Mouse (Mus musculus): ENCODE measurements around the gene Atp1a3. TPM values are rescaled to one million over a fixed set of nuclear protein-coding genes. Genes with fewer than 3 reads are reported as not detected.

Gene Atp1a3
- polyA plus RNA-seq, 1 experiment = 6.6 TPM

DNA sequence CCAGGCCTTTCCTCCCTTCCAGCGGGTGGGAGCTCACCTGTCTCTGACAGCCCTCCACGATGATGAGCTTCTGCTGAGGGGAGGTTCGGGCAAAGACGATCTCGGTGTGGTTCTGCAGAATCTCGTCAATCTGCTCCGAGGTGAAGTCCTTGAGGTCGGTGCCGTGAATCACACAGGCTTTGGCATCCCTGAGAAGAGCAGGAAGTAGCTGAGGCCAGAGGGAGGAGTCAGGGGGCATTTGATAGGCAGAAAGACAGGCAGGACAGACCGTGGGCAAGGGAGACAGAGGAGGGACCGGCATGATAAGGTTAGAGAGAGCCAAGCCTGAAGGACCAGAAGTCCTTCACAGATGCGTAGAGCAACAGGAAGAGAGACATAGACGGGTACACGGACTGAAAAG lies 17.8 kb downstream of the Atp1a3 start:
- peaks cover 3% of the 10 kb centered on the region for H3K27me3 ChIP-seq (ENCODE audit: control insufficient read depth, insufficient read depth, insufficient read length)
- no peaks in the 10 kb centered on the region for H3K79me2 ChIP-seq (ENCODE audit: control insufficient read depth, insufficient read depth)
- no peaks in the 10 kb centered on the region for H3K36me3 ChIP-seq (ENCODE audit: control insufficient read depth, insufficient read depth)
- no peak overlapping the region for H3K4me2 ChIP-seq (ENCODE audit: low read depth)
- no peak overlapping the region for H3ac ChIP-seq (ENCODE audit: control insufficient read depth, insufficient read length)
- no peak overlapping the region for H3K4me3 ChIP-seq
- no peak for TF ChIP-seq E2F4 (IDR thresholded peaks at IDR 0.05; ENCODE audit: insufficient read depth)
- no peak for TF ChIP-seq CEBPB (IDR thresholded peaks at IDR 0.05; ENCODE audit: insufficient read depth, poor library complexity, severe bottlenecking)
- TF ChIP-seq REST (IDR thresholded peaks at IDR 0.05; ENCODE audit: insufficient read depth, insufficient read length) = no peak

DNA sequence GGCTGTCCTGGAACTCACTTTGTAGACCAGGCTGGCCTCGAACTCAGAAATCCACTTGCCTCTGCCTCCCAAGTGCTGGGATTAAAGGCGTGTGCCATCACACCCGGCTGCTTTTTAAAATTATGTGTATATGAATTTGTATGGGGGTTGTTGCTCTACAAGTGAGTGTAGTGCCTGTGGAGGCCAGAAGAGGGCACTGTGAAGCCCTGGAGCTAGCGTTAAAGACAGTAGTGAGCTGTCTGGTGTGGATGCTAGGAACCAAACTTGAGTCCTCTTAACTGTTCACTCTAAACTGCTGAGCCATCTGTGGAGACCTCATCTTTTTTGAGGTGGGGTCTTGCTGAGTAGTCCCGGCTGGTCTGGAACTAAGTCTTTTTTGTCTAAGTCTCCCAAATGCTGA lies 20.0 kb downstream of the Atp1a3 start:
- Histone ChIP-seq H3K27me3 (ENCODE audit: control insufficient read depth, insufficient read depth, insufficient read length) (peaks cover 9% of the 10 kb centered on the region), H3K36me3 (ENCODE audit: control insufficient read depth, insufficient read depth) (no peaks in the 10 kb centered on the region), H3K79me2 (ENCODE audit: control insufficient read depth, insufficient read depth) (no peaks in the 10 kb centered on the region), H3ac (ENCODE audit: control insufficient read depth, insufficient read length) (no peak overlapping the region), H3K4me2 (ENCODE audit: low read depth) (no peak overlapping the region), H3K4me3 (no peak overlapping the region)
- TF ChIP-seq USF1 (IDR thresholded peaks at IDR 0.05; ENCODE audit: low read depth) = no peak

DNA sequence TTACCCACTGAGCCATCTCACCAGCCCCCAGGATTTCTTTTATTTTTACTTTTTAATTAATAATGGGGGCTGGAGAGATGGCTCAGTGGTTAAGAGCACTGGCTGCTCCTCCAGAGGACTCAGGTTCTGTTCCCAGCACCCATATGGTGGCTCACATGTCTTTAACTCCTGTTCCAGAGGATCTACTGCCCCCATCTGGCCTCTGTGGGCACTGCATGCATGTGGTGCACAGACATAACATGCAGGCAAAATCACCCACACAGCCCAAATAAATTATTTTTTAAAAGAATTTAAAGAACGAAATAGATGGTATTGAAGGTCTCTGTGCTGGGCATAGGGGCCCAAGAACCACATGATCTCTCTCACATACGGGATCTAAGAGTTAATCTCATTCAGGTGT lies 21.5 kb downstream of the Atp1a3 start:
- no peaks in the 10 kb centered on the region for H3K79me2 ChIP-seq (ENCODE audit: control insufficient read depth, insufficient read depth)
- H3K36me3 ChIP-seq (ENCODE audit: control insufficient read depth, insufficient read depth) = no peaks in the 10 kb centered on the region
- no peak for TF ChIP-seq MYOD1 (IDR thresholded peaks at IDR 0.05; ENCODE audit: control insufficient read depth in 1 of 3, insufficient read length in 2 of 3, low read depth in 2 of 3)
- no peak for TF ChIP-seq SRF (IDR thresholded peaks at IDR 0.05; ENCODE audit: control insufficient read depth, insufficient read length, low read depth)
- no peak for TF ChIP-seq USF1 (IDR thresholded peaks at IDR 0.05; ENCODE audit: low read depth)
- no peak for TF ChIP-seq POLR2A (IDR thresholded peaks at IDR 0.05; ENCODE audit: insufficient read length, low read depth)
- TF ChIP-seq E2F4 (IDR thresholded peaks at IDR 0.05; ENCODE audit: insufficient read depth) = no peak
- TF ChIP-seq MAX (IDR thresholded peaks at IDR 0.05; ENCODE audit: low read depth) = no peak
- no peak for TF ChIP-seq REST (IDR thresholded peaks at IDR 0.05; ENCODE audit: insufficient read depth, insufficient read length)
- no peak for TF ChIP-seq TCF12 (IDR thresholded peaks at IDR 0.05; ENCODE audit: insufficient read depth, poor library complexity, severe bottlenecking)
- TF ChIP-seq TCF3 (IDR thresholded peaks at IDR 0.05; ENCODE audit: insufficient read length, low read depth) = no peak
- TF ChIP-seq CEBPB (IDR thresholded peaks at IDR 0.05; ENCODE audit: insufficient read depth, poor library complexity, severe bottlenecking) = no peak
- no peak for TF ChIP-seq POLR2AphosphoS2 (IDR thresholded peaks at IDR 0.05; ENCODE audit: insufficient read length, low read depth)
- no peak for TF ChIP-seq MYOG (IDR thresholded peaks at IDR 0.05; ENCODE audit: control insufficient read depth in 1 of 3, insufficient read depth in 1 of 3, insufficient read length in 2 of 3, low read depth in 2 of 3)
- peaks cover 11% of the 10 kb centered on the region for H3K27me3 ChIP-seq (ENCODE audit: control insufficient read depth, insufficient read depth, insufficient read length)
- no peak overlapping the region for H3K4me2 ChIP-seq (ENCODE audit: low read depth)
- H3K4me3 ChIP-seq = no peak overlapping the region
- no peak overlapping the region for H3ac ChIP-seq (ENCODE audit: control insufficient read depth, insufficient read length)

DNA sequence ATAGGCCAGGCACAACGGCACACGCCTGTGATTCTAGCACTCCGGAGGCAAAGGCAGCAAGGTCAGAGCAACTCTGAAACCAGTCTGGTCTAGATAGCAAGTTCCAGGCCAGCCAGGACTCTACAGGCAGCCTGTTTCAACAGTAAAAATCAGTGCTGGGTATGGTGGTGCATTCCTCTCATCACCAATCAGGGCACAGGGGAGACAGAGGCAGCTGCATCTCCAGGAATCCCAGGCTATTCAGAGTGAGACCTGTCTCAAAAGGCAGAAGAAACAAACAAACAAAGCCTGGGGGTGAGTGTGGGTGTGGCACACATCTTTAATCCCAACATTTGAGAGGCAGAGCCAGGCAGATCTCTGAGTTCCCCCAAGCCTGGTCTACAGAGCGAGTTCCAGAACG lies 22.4 kb downstream of the Atp1a3 start:
- peaks cover 20% of the 10 kb centered on the region for H3K27me3 ChIP-seq (ENCODE audit: control insufficient read depth, insufficient read depth, insufficient read length)
- H3ac ChIP-seq (ENCODE audit: control insufficient read depth, insufficient read length) = no peak overlapping the region
- H3K36me3 ChIP-seq (ENCODE audit: control insufficient read depth, insufficient read depth) = no peaks in the 10 kb centered on the region
- H3K4me2 ChIP-seq (ENCODE audit: low read depth) = no peak overlapping the region
- no peak overlapping the region for H3K4me3 ChIP-seq
- no peaks in the 10 kb centered on the region for H3K79me2 ChIP-seq (ENCODE audit: control insufficient read depth, insufficient read depth)
- TF ChIP-seq SRF (IDR thresholded peaks at IDR 0.05; ENCODE audit: control insufficient read depth, insufficient read length, low read depth) = no peak
- no peak for TF ChIP-seq USF1 (IDR thresholded peaks at IDR 0.05; ENCODE audit: low read depth)
- no peak for TF ChIP-seq CEBPB (IDR thresholded peaks at IDR 0.05; ENCODE audit: insufficient read depth, poor library complexity, severe bottlenecking)
- TF ChIP-seq MYOG (IDR thresholded peaks at IDR 0.05; ENCODE audit: control insufficient read depth in 1 of 3, insufficient read depth in 1 of 3, insufficient read length in 2 of 3, low read depth in 2 of 3) = no peak
- TF ChIP-seq POLR2A (IDR thresholded peaks at IDR 0.05; ENCODE audit: insufficient read length, low read depth) = no peak
- TF ChIP-seq TCF12 (IDR thresholded peaks at IDR 0.05; ENCODE audit: insufficient read depth, poor library complexity, severe bottlenecking) = no peak
- no peak for TF ChIP-seq MYOD1 (IDR thresholded peaks at IDR 0.05; ENCODE audit: control insufficient read depth in 1 of 3, insufficient read length in 2 of 3, low read depth in 2 of 3)
- no peak for TF ChIP-seq REST (IDR thresholded peaks at IDR 0.05; ENCODE audit: insufficient read depth, insufficient read length)
- TF ChIP-seq MAX (IDR thresholded peaks at IDR 0.05; ENCODE audit: low read depth) = no peak
- no peak for TF ChIP-seq E2F4 (IDR thresholded peaks at IDR 0.05; ENCODE audit: insufficient read depth)
- TF ChIP-seq POLR2AphosphoS2 (IDR thresholded peaks at IDR 0.05; ENCODE audit: insufficient read length, low read depth) = no peak
- no peak for TF ChIP-seq TCF3 (IDR thresholded peaks at IDR 0.05; ENCODE audit: insufficient read length, low read depth)

DNA sequence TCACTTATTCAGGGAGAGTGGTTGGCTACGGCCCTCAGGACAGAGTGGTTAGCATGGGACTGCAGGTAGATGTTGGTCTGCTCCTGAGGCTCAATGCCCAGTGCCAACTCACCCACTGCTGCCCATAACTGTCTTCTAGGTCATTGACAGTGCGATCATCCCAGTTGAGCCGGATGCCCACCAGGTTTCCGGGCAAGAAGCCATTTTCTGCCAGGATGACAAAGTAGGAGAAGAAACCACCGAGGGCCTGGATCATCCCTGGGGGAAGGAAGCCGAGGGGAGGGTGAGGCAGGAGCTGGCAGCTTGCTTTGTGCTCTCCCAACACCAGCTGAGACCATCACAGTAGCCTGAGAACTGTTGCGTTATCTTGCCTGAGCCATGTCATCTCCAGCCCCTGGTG lies 25.3 kb downstream of the Atp1a3 start:
- Histone ChIP-seq H3K4me2 (ENCODE audit: low read depth) (no peak overlapping the region), H3ac (ENCODE audit: control insufficient read depth, insufficient read length) (no peak overlapping the region), H3K27me3 (ENCODE audit: control insufficient read depth, insufficient read depth, insufficient read length) (peaks cover 25% of the 10 kb centered on the region), H3K36me3 (ENCODE audit: control insufficient read depth, insufficient read depth) (no peaks in the 10 kb centered on the region), H3K4me3 (no peak overlapping the region), H3K79me2 (ENCODE audit: control insufficient read depth, insufficient read depth) (no peaks in the 10 kb centered on the region)
- TF ChIP-seq TCF3 (IDR thresholded peaks at IDR 0.05; ENCODE audit: insufficient read length, low read depth) (no peak), MYOD1 (IDR thresholded peaks at IDR 0.05; ENCODE audit: control insufficient read depth in 1 of 3, insufficient read length in 2 of 3, low read depth in 2 of 3) (no peak), POLR2AphosphoS2 (IDR thresholded peaks at IDR 0.05; ENCODE audit: insufficient read length, low read depth) (no peak), REST (IDR thresholded peaks at IDR 0.05; ENCODE audit: insufficient read depth, insufficient read length) (no peak), MYOG (IDR thresholded peaks at IDR 0.05; ENCODE audit: control insufficient read depth in 1 of 3, insufficient read depth in 1 of 3, insufficient read length in 2 of 3, low read depth in 2 of 3) (no peak), USF1 (IDR thresholded peaks at IDR 0.05; ENCODE audit: low read depth) (no peak), CEBPB (IDR thresholded peaks at IDR 0.05; ENCODE audit: insufficient read depth, poor library complexity, severe bottlenecking) (no peak), SRF (IDR thresholded peaks at IDR 0.05; ENCODE audit: control insufficient read depth, insufficient read length, low read depth) (no peak), MAX (IDR thresholded peaks at IDR 0.05; ENCODE audit: low read depth) (no peak), E2F4 (IDR thresholded peaks at IDR 0.05; ENCODE audit: insufficient read depth) (no peak), TCF12 (IDR thresholded peaks at IDR 0.05; ENCODE audit: insufficient read depth, poor library complexity, severe bottlenecking) (no peak), POLR2A (IDR thresholded peaks at IDR 0.05; ENCODE audit: insufficient read length, low read depth) (no peak)

All from myocyte (in vitro differentiated cells).